Mouse (Mus musculus): Measurements from ENCODE around the gene Ltb4r1. TPM values are rescaled to one million over a fixed set of nuclear protein-coding genes. Genes with fewer than 3 reads are reported as not detected.

Gene Ltb4r1
- polyA plus RNA-seq, 1 experiment from 2014 or later, result 4.8 TPM

GRCm38 (mm10) chr14:55724411-55724871 is 41.3 kb upstream of the Ltb4r1 start:
- WGBS, result 45% methylated on average over 8 of the region's 8 CpGs
- no peak overlapping the region for H3K4me2 ChIP-seq (ENCODE audit: low read depth, low read length)
- H3K4me3 ChIP-seq (replicated peaks; ENCODE audit: low read length), result no peak overlapping the region
- H3K27ac ChIP-seq (ENCODE audit: low read length), result peak overlapping the region; percentile 47; the same call in 1 of the 2 replicates
- no peak overlapping the region; the same call in 1 of the 2 replicates for H3K9ac ChIP-seq (ENCODE audit: low read length)
- ATAC-seq (ENCODE audit: insufficient read depth, low FRiP score), result no peak
- H3K4me1 ChIP-seq (ENCODE audit: control insufficient read depth, insufficient read depth, low read length), result peaks cover 4% of the 10 kb centered on the region; the same call in 1 of the 2 replicates
- no peaks in the 10 kb centered on the region for H3K36me3 ChIP-seq (ENCODE audit: control insufficient read depth, insufficient read depth, low read length)
- H3K9me3 ChIP-seq (replicated peaks; ENCODE audit: control insufficient read depth, low read length), result no peaks in the 10 kb centered on the region
- no peaks in the 10 kb centered on the region for H3K27me3 ChIP-seq (ENCODE audit: control insufficient read depth, insufficient read depth, low read length)

DNA sequence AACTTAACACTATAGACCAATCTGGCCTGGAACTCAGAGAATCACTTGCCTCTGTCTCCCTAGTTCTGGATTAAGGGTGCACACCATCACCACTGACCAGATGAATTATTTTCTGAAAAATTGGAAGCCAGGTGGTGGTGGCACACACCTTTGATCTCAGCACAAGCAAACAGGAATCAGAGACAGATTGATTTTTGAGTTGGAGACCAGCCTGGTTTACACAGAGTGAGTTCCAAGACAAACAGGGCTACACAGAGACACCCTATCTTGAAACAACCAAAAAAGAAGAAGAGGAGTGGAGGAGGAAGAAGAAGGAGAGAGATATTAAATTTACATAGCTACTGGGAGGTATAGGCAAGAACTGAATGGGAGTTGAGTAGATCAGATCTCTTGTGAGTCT is 39.5 kb upstream of the Ltb4r1 start:
- Histone ChIP-seq H3K4me2 (ENCODE audit: low read depth, low read length) (no peak overlapping the region), H3K4me3 (replicated peaks; ENCODE audit: low read length) (no peak overlapping the region), H3K27me3 (ENCODE audit: control insufficient read depth, insufficient read depth, low read length) (no peaks in the 10 kb centered on the region), H3K9me3 (replicated peaks; ENCODE audit: control insufficient read depth, low read length) (no peaks in the 10 kb centered on the region), H3K9ac (ENCODE audit: low read length) (no peak overlapping the region), H3K27ac (ENCODE audit: low read length) (no peak overlapping the region), H3K36me3 (ENCODE audit: control insufficient read depth, insufficient read depth, low read length) (no peaks in the 10 kb centered on the region), H3K4me1 (ENCODE audit: control insufficient read depth, insufficient read depth, low read length) (peaks cover 3% of the 10 kb centered on the region; the same call in 1 of the 2 replicates)
- ATAC-seq (ENCODE audit: insufficient read depth, low FRiP score), result no peak

DNA sequence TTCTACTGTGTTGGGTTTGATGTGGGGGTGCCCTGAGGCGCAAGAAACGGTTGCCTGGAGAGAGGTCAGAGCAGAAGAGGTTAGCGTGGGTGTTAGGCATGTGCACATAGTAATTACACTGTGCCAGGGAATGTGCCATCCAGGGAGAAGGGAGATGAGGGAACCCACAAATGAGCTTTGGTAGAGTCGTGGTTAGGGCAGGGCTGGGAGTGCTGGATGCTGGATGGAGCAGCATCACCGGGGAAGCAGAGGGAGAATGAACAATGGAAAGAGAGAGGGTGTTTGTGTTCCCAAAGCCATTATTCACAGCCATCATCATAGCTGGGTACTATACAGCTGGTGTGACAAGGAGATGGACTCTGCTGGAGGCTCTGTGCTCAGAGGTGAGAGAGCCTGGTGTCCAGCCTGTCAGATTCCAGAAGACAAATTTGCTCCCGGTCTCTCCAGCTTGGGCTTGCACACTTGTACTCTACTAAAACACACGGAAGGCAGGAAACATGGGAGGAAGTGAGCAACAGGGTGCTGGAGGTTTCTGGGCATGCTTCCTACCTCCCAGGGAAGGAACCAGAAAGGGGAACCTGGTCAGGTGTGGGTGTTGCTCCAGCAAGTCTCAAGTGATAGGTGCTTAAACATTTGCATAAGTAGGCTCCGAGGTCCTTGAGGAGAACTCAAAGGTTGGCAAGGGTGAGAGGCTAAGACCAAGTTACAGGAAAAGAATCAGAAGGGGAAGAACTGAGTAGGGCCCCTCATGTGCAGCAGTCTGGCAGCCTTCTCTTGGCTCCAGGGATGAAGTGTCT is 37.7 kb upstream of the Ltb4r1 start:
- H3K9ac ChIP-seq (ENCODE audit: low read length), result no peak overlapping the region
- H3K27ac ChIP-seq (ENCODE audit: low read length), result no peak overlapping the region
- H3K4me3 ChIP-seq (replicated peaks; ENCODE audit: low read length), result no peak overlapping the region
- H3K36me3 ChIP-seq (ENCODE audit: control insufficient read depth, insufficient read depth, low read length), result no peaks in the 10 kb centered on the region
- no peak for ATAC-seq (ENCODE audit: insufficient read depth, low FRiP score)
- H3K9me3 ChIP-seq (replicated peaks; ENCODE audit: control insufficient read depth, low read length), result no peaks in the 10 kb centered on the region
- 48% methylated on average over 8 of the region's 8 CpGs for WGBS
- H3K4me2 ChIP-seq (ENCODE audit: low read depth, low read length), result no peak overlapping the region
- no peaks in the 10 kb centered on the region for H3K27me3 ChIP-seq (ENCODE audit: control insufficient read depth, insufficient read depth, low read length)
- no peaks in the 10 kb centered on the region for H3K4me1 ChIP-seq (ENCODE audit: control insufficient read depth, insufficient read depth, low read length)

GRCm38 (mm10) chr14:55730116-55730515 is 35.6 kb upstream of the Ltb4r1 start:
- Histone ChIP-seq H3K36me3 (ENCODE audit: control insufficient read depth, insufficient read depth, low read length) (no peaks in the 10 kb centered on the region), H3K27ac (ENCODE audit: low read length) (no peak overlapping the region), H3K4me1 (ENCODE audit: control insufficient read depth, insufficient read depth, low read length) (no peaks in the 10 kb centered on the region), H3K27me3 (ENCODE audit: control insufficient read depth, insufficient read depth, low read length) (no peaks in the 10 kb centered on the region), H3K4me3 (replicated peaks; ENCODE audit: low read length) (no peak overlapping the region), H3K4me2 (ENCODE audit: low read depth, low read length) (no peak overlapping the region), H3K9me3 (replicated peaks; ENCODE audit: control insufficient read depth, low read length) (no peaks in the 10 kb centered on the region), H3K9ac (ENCODE audit: low read length) (no peak overlapping the region)
- ATAC-seq (ENCODE audit: insufficient read depth, low FRiP score), result no peak
- 74% methylated on average over 7 of the region's 7 CpGs for WGBS

GRCm38 (mm10) chr14:55730531-55731032 is 35.2 kb upstream of the Ltb4r1 start:
- H3K4me1 ChIP-seq (ENCODE audit: control insufficient read depth, insufficient read depth, low read length), result no peaks in the 10 kb centered on the region
- no peaks in the 10 kb centered on the region for H3K9me3 ChIP-seq (replicated peaks; ENCODE audit: control insufficient read depth, low read length)
- H3K27ac ChIP-seq (ENCODE audit: low read length), result no peak overlapping the region
- no peaks in the 10 kb centered on the region for H3K36me3 ChIP-seq (ENCODE audit: control insufficient read depth, insufficient read depth, low read length)
- H3K27me3 ChIP-seq (ENCODE audit: control insufficient read depth, insufficient read depth, low read length), result no peaks in the 10 kb centered on the region
- ATAC-seq (ENCODE audit: insufficient read depth, low FRiP score), result no peak
- H3K9ac ChIP-seq (ENCODE audit: low read length), result no peak overlapping the region
- 76% methylated on average over 7 of the region's 7 CpGs for WGBS
- H3K4me2 ChIP-seq (ENCODE audit: low read depth, low read length), result no peak overlapping the region
- H3K4me3 ChIP-seq (replicated peaks; ENCODE audit: low read length), result no peak overlapping the region

DNA sequence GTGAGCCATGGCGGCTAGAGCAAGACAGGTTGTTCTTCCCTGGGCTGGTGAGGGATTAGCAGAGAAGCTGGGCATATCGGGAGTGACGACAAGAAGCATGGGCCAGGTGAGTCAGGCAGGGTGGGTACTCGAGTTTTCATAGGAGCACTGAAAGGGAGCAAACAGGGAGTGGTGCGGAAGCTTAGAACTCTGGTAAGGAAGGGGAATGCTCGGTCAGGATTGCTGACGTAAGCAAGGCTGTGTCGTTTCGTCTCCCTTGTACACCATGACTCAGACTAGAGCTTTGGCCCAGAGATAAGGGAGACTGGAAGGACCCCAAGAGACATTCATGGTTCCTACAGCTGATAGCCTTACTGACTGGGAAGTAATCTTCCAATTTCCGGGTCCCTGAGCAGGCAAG is 31.9 kb upstream of the Ltb4r1 start:
- no peaks in the 10 kb centered on the region for H3K36me3 ChIP-seq (ENCODE audit: control insufficient read depth, insufficient read depth, low read length)
- no peak overlapping the region for H3K4me3 ChIP-seq (replicated peaks; ENCODE audit: low read length)
- no peaks in the 10 kb centered on the region for H3K4me1 ChIP-seq (ENCODE audit: control insufficient read depth, insufficient read depth, low read length)
- no peak overlapping the region for H3K9ac ChIP-seq (ENCODE audit: low read length)
- H3K9me3 ChIP-seq (replicated peaks; ENCODE audit: control insufficient read depth, low read length), result no peaks in the 10 kb centered on the region
- no peaks in the 10 kb centered on the region for H3K27me3 ChIP-seq (ENCODE audit: control insufficient read depth, insufficient read depth, low read length)
- WGBS, result 66% methylated on average over 10 of the region's 10 CpGs
- H3K4me2 ChIP-seq (ENCODE audit: low read depth, low read length), result no peak overlapping the region
- peak; percentile 81; the same call in 1 of the 2 replicates for ATAC-seq (ENCODE audit: insufficient read depth, low FRiP score)
- no peak overlapping the region for H3K27ac ChIP-seq (ENCODE audit: low read length)

DNA sequence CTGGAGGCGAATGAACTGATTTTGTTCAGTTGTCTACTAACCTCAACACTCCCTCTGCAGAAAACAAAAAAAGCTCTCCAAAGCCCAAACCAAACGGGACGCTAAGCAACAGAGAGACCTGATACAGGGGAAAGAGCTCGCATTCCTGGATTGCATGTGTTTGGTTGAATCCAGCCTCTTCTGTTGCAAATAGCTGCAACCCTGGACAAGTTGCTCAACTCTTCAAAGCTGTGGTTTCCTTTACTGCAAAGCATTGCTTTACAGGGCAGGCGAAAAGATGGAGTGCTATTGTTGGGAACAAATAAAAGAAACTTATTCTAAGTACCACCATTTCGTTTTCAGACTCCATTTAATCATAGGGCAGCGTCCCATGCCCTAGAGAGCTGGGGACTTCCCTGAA is 30.9 kb upstream of the Ltb4r1 start:
- no peak for ATAC-seq (ENCODE audit: insufficient read depth, low FRiP score)
- 63% methylated on average over 7 of the region's 7 CpGs for WGBS

DNA sequence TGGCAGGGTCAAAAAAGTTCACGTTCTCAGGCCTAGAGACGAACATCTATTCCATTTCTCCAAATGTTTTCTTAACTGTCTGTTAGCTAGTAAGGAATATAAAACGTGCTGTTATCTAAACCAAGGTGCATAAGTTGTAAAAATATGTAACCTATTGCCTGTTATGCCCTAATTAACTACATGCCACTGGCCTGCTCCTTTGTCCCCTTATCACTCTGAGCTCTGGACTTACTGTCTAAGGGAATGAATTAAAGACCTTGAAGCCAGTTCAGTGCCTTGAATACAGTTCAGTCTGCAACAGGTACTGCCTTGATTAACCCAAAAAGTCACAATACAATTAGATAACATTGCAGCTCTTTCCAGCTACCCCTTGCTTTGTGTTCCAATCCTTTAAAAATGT is 30.4 kb upstream of the Ltb4r1 start:
- Histone ChIP-seq H3K9me3 (replicated peaks; ENCODE audit: control insufficient read depth, low read length) (no peaks in the 10 kb centered on the region), H3K9ac (ENCODE audit: low read length) (no peak overlapping the region), H3K27me3 (ENCODE audit: control insufficient read depth, insufficient read depth, low read length) (no peaks in the 10 kb centered on the region), H3K4me1 (ENCODE audit: control insufficient read depth, insufficient read depth, low read length) (no peaks in the 10 kb centered on the region), H3K4me3 (replicated peaks; ENCODE audit: low read length) (no peak overlapping the region), H3K36me3 (ENCODE audit: control insufficient read depth, insufficient read depth, low read length) (peaks cover 4% of the 10 kb centered on the region; the same call in 1 of the 2 replicates), H3K4me2 (ENCODE audit: low read depth, low read length) (no peak overlapping the region), H3K27ac (ENCODE audit: low read length) (no peak overlapping the region)
- no peak for ATAC-seq (ENCODE audit: insufficient read depth, low FRiP score)
- WGBS, result 30% methylated on average over 3 of the region's 3 CpGs

More for the DNA sequence above, 30.9 kb upstream of the Ltb4r1 start:
- no peaks in the 10 kb centered on the region for H3K9me3 ChIP-seq (replicated peaks; ENCODE audit: control insufficient read depth, low read length)
- no peak overlapping the region for H3K4me2 ChIP-seq (ENCODE audit: low read depth, low read length)
- H3K36me3 ChIP-seq (ENCODE audit: control insufficient read depth, insufficient read depth, low read length), result peaks cover 4% of the 10 kb centered on the region; the same call in 1 of the 2 replicates
- no peaks in the 10 kb centered on the region for H3K4me1 ChIP-seq (ENCODE audit: control insufficient read depth, insufficient read depth, low read length)
- H3K27ac ChIP-seq (ENCODE audit: low read length), result no peak overlapping the region
- no peak overlapping the region for H3K4me3 ChIP-seq (replicated peaks; ENCODE audit: low read length)
- no peaks in the 10 kb centered on the region for H3K27me3 ChIP-seq (ENCODE audit: control insufficient read depth, insufficient read depth, low read length)
- no peak overlapping the region for H3K9ac ChIP-seq (ENCODE audit: low read length)

DNA sequence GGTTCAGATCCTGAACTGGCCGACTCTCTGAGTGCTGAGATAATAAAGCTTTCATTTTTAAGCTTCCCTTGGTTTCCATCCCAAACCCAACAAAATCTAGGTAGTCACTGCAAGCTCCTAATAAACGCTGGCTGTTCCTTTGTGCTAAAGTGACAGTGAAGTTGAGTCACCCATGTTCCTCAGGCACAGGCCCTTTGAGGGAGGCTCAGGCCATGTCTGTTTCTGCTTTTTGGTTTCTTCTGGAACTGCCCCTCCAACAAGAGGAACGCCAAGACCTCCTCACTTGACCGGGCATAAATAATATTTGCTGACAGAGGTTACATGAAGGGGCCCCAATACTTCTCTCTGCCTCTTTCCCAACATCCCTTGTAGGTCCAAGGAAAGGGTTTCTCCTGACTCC is 30.0 kb upstream of the Ltb4r1 start:
- no peak overlapping the region for H3K27ac ChIP-seq (ENCODE audit: low read length)
- no peak for ATAC-seq (ENCODE audit: insufficient read depth, low FRiP score)
- no peak overlapping the region for H3K4me3 ChIP-seq (replicated peaks; ENCODE audit: low read length)
- no peaks in the 10 kb centered on the region for H3K4me1 ChIP-seq (ENCODE audit: control insufficient read depth, insufficient read depth, low read length)
- H3K4me2 ChIP-seq (ENCODE audit: low read depth, low read length), result no peak overlapping the region
- H3K9ac ChIP-seq (ENCODE audit: low read length), result no peak overlapping the region
- WGBS, result 64% methylated on average over 4 of the region's 4 CpGs
- no peaks in the 10 kb centered on the region for H3K9me3 ChIP-seq (replicated peaks; ENCODE audit: control insufficient read depth, low read length)
- no peaks in the 10 kb centered on the region for H3K27me3 ChIP-seq (ENCODE audit: control insufficient read depth, insufficient read depth, low read length)
- H3K36me3 ChIP-seq (ENCODE audit: control insufficient read depth, insufficient read depth, low read length), result peaks cover 4% of the 10 kb centered on the region; the same call in 1 of the 2 replicates

All from stomach, embryonic 16.5 days (tissue).